Mouse (Mus musculus) spleen, adult 10 weeks (tissue): Measurements from ENCODE around the gene Odam. TPM values are rescaled to one million over a fixed set of nuclear protein-coding genes. Genes with fewer than 3 reads are reported as not detected.

ENCODE experiments used
- polyA plus RNA-seq: library from polyadenylated mRNA; stranded (reverse); fragments of 350-450 nt; fragmentation: Illumina TruSeq; extraction: RNeasy Lipid Tissue Mini Kit (QIAGEN cat#74804); gene quantifications from one replicate; pipeline ENCODE4 v1.2.3, GENCODE M21; 2015; ENCODE audit warnings: low replicate concordance; ENCODE audit not compliant: insufficient read depth

The Odam gene
- polyA plus RNA-seq = not detected

DNA sequence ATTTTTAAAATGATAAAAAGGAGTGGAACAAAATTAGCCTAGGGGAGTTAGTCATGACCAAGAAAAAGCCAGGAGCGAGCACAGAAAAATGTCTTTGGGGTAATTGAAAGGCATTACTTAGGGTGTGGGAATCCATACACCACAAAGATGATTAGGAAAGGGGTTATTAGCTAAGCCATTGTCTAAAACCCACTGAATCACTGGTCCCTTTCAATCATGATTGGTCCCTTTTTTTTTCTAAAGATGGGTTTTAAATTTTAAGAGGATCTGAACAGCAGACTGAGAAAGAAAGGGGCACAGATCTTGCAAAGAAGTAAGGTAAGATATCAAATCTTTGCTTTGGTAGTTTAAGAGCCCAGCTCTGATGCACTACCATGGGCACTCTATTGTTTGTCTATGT, at the start of gene Odam:
Gene Odam, plus strand, starts transcription at position 301 of the 400 bp plus-strand sequence.

DNA sequence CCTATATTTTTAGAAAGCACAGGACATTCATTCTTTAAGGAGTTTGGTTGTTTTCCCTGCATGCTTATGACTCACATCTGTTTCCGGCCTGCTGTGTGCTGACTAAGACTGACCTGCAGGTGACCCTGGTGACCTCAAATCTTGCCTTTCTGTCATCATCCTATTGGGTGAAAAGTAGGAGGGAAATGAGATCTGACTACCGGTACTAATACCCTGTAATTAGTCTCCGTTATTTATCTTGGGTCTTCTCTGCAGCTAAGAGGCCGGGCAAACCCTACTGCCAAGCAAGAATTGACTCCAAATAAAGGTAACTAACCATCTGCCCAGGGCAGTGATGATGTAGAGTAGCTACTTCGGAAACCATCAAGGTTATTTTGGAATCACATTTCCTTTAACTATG, 40.5 kb downstream of the Odam start, which contains the start of gene Csn3:
Gene Csn3, plus strand, starts transcription at position 208 of the 400 bp plus-strand sequence.

Other genes starting within 250 kb of the Odam start
- gene Csn1s1, start 218.8 kb upstream of the Odam start, polyA plus RNA-seq = not detected
- gene Csn2, start 185.4 kb upstream of the Odam start, polyA plus RNA-seq = 0.99 TPM
- gene Csn1s2a, start 110.5 kb upstream of the Odam start, polyA plus RNA-seq = not detected
- gene Csn1s2b, start 76.9 kb upstream of the Odam start, polyA plus RNA-seq = not detected
- not detected for gene Prr27, start 59.3 kb upstream of the Odam start, polyA plus RNA-seq
- gene Csn3, start 40.5 kb downstream of the Odam start, polyA plus RNA-seq = not detected
- not detected for gene 2310003L06Rik, start 84.4 kb downstream of the Odam start, polyA plus RNA-seq
- not detected for gene Gm28434, start 84.5 kb downstream of the Odam start, polyA plus RNA-seq
- gene Cabs1, start 94.4 kb downstream of the Odam start, polyA plus RNA-seq = not detected
- gene Smr3a, start 117.5 kb downstream of the Odam start, polyA plus RNA-seq = not detected
- gene Smr2, start 201.5 kb downstream of the Odam start, polyA plus RNA-seq = not detected
- gene Gm11116, start 226.5 kb downstream of the Odam start, polyA plus RNA-seq = not detected